Mouse (Mus musculus) CH12.LX (cell line): ENCODE results near the gene Gtsf1. TPM values are rescaled to one million over a fixed set of nuclear protein-coding genes. Genes with fewer than 3 reads are reported as not detected.
"Not testable (repeated sequence)": the region's sequence is repeated elsewhere in the genome, so short reads cannot be mapped to it uniquely, and the experiment has no call there.

Experiments
- DNase-seq: peaks from one replicate; pipeline ENCODE4 v3.0.0-alpha.2; 2013; ENCODE audit errors: extremely low read depth
- H3K27ac ChIP-seq: 2 replicates; pipeline ENCODE4 v1.5.1; 2012; ENCODE audit warnings: low read depth, mild to moderate bottlenecking, control low read depth, moderate library complexity; ENCODE audit not compliant: insufficient read depth
- H3K27me3 ChIP-seq: replicated peaks from 2 replicates; pipeline ENCODE3; 2012; ENCODE audit warnings: inconsistent platforms
- H3K36me3 ChIP-seq, 2 experiments: replicated peaks in 1 of 2; 2 replicates each; pipeline versions ENCODE3 to v1.6.1; 2012; ENCODE audit warnings: inconsistent platforms in 1 of 2, low read length in 1 of 2, mild to moderate bottlenecking in 1 of 2, mixed read lengths in 1 of 2, moderate library complexity in 1 of 2; ENCODE audit not compliant: control insufficient read depth in 1 of 2, insufficient read depth in 1 of 2
- H3K4me1 ChIP-seq, 2 experiments: 2 replicates each; pipeline ENCODE4 v1.6.1; 2012; ENCODE audit warnings: inconsistent platforms in 1 of 2, moderate library complexity in 1 of 2; ENCODE audit not compliant: insufficient read depth in 2 of 2, control insufficient read depth in 1 of 2
- H3K4me2 ChIP-seq: 2 replicates; pipeline ENCODE4 v1.6.1; 2012; ENCODE audit warnings: low read depth, mild to moderate bottlenecking, control low read depth; ENCODE audit not compliant: poor library complexity, insufficient read depth, severe bottlenecking
- H3K4me3 ChIP-seq, 3 experiments: fragments of 150-350 bp in 1 of 3; sonication (generic) in 1 of 3; replicated peaks in 1 of 3; 2 replicates each; pipeline versions ENCODE3 to v1.5.1; 2011 to 2012; ENCODE audit warnings: low read depth in 2 of 3, low read length in 2 of 3, mild to moderate bottlenecking in 2 of 3, moderate library complexity in 2 of 3, control low read depth in 1 of 3, improper control_type of control experiment in 1 of 3, inconsistent platforms in 1 of 3, mixed read lengths in 1 of 3; ENCODE audit not compliant: poor library complexity in 1 of 3
- H3K79me2 ChIP-seq: replicated peaks from 2 replicates; pipeline ENCODE4 v1.6.1; 2012; ENCODE audit warnings: mild to moderate bottlenecking, moderate library complexity; ENCODE audit not compliant: control insufficient read depth, poor library complexity, insufficient read depth, severe bottlenecking; ENCODE audit errors: extremely low read depth
- H3K9ac ChIP-seq: 2 replicates; pipeline ENCODE4 v1.6.1; 2012; ENCODE audit warnings: low read depth, mild to moderate bottlenecking, control low read depth, moderate library complexity; ENCODE audit not compliant: insufficient read depth
- H3K9me3 ChIP-seq: replicated peaks from 2 replicates; pipeline ENCODE3; 2012; ENCODE audit warnings: low read length, inconsistent platforms, mixed read lengths
- BHLHE40 ChIP-seq: IDR thresholded peaks from 2 replicates; pipeline ENCODE4 v1.6.1; 2011; ENCODE audit warnings: mild to moderate bottlenecking, low read depth, low read length, improper control_type of control experiment
- CTCF ChIP-seq, 2 experiments: IDR thresholded peaks in 1 of 2; conservative IDR thresholded peaks in 1 of 2; 2 replicates each; pipeline ENCODE4 v1.5.1; 2011 to 2012; ENCODE audit warnings: low read depth in 2 of 2, low read length in 2 of 2, improper control_type of control experiment in 1 of 2, inconsistent platforms in 1 of 2, mild to moderate bottlenecking in 1 of 2, moderate library complexity in 1 of 2
- E2F4 ChIP-seq: IDR thresholded peaks from 2 replicates; pipeline ENCODE4 v1.6.1; 2011; ENCODE audit warnings: low read depth, low read length, improper control_type of control experiment; ENCODE audit not compliant: insufficient replicate concordance
- EP300 ChIP-seq: IDR thresholded peaks from 2 replicates; pipeline ENCODE4 v1.6.1; 2011; ENCODE audit warnings: low read length, improper control_type of control experiment
- ETS1 ChIP-seq: conservative IDR thresholded peaks from 2 replicates; pipeline ENCODE4 v1.6.1; 2012; ENCODE audit warnings: low read depth, mild to moderate bottlenecking, inconsistent platforms, low read length, improper control_type of control experiment, moderate library complexity
- JUND ChIP-seq: conservative IDR thresholded peaks from 2 replicates; pipeline ENCODE4 v1.6.1; 2011; ENCODE audit warnings: low read depth, low read length, improper control_type of control experiment
- MAZ ChIP-seq: IDR thresholded peaks from 2 replicates; pipeline ENCODE4 v1.6.1; 2012; ENCODE audit warnings: low read depth, mild to moderate bottlenecking, inconsistent platforms, low read length, improper control_type of control experiment, moderate library complexity
- MXI1 ChIP-seq: IDR thresholded peaks from 2 replicates; pipeline ENCODE4 v1.6.1; 2011; ENCODE audit warnings: mild to moderate bottlenecking, low read depth, low read length, improper control_type of control experiment
- MYC ChIP-seq: IDR thresholded peaks from 2 replicates; pipeline ENCODE4 v1.6.1; 2011; ENCODE audit warnings: low read depth, mild to moderate bottlenecking, improper control_type of control experiment, low read length
- PAX5 ChIP-seq: IDR thresholded peaks from 2 replicates; pipeline ENCODE4 v1.6.1; 2012; ENCODE audit warnings: low read length, inconsistent platforms, mixed read lengths
- POLR2AphosphoS2 ChIP-seq: IDR thresholded peaks from 2 replicates; pipeline ENCODE4 v1.6.1; 2011; ENCODE audit warnings: low read depth, low read length, improper control_type of control experiment
- RCOR1 ChIP-seq: conservative IDR thresholded peaks from 2 replicates; pipeline ENCODE4 v1.6.1; 2012; ENCODE audit warnings: low read depth, mild to moderate bottlenecking, inconsistent platforms, low read length, improper control_type of control experiment
- SIN3A ChIP-seq: IDR thresholded peaks from 2 replicates; pipeline ENCODE4 v1.6.1; 2012; ENCODE audit warnings: low read length, improper control_type of control experiment, inconsistent platforms
- TBP ChIP-seq: conservative IDR thresholded peaks from 2 replicates; pipeline ENCODE4 v1.6.1; 2011; ENCODE audit warnings: low read depth, low read length, improper control_type of control experiment
- UBTF ChIP-seq: IDR thresholded peaks from 2 replicates; pipeline ENCODE4 v1.6.1; 2012; ENCODE audit warnings: low read depth, mild to moderate bottlenecking, inconsistent platforms, low read length, improper control_type of control experiment, moderate library complexity
- dilution Hi-C: fragments of 300-500 bp; cut with MboI; formaldehyde crosslinking; loops from 2 replicates; pipeline ENCODE4 v1.14.3; 2020; ENCODE audit warnings: low sequenced_read_pairs; ENCODE audit not compliant: extremely low pct_unique_long_range_greater_than_20kb, extremely low pct_ligation_motif_present
- in situ Hi-C: fragments of 300-500 bp; cut with MboI; formaldehyde crosslinking; loops from 3 replicates; pipeline ENCODE4 v1.14.3; 2019; ENCODE audit warnings: low sequenced_read_pairs, low pct_ligation_motif_present, low pct_unique_long_range_greater_than_20kb, mixed read lengths
- polyA plus RNA-seq: library from polyadenylated mRNA; unstranded; fragments of >175 nt; gene quantifications from 2 replicates; pipeline ENCODE4 v1.2.1, GENCODE M21; 2012; ENCODE audit warnings: low read depth; ENCODE audit not compliant: insufficient read length
- total RNA-seq, 2 experiments: library from RNA; depleted of rRNA; stranded (reverse); fragments of 300-350 nt in 1 of 2; fragments of >200 nt in 1 of 2; gene quantifications; 2 replicates each; pipeline ENCODE4 v1.2.3; 2012 to 2014

Gene Gtsf1
- total and polyA plus RNA-seq, 3 experiments = not detected

GRCm38 (mm10) chr15:103405586-103405985 is 24.7 kb downstream of the Gtsf1 start:
- H3K9ac ChIP-seq, H3K27ac ChIP-seq, H3K4me3 ChIP-seq, H3K4me2 ChIP-seq, H3K36me3 ChIP-seq, H3K9me3 ChIP-seq, H3K27me3 ChIP-seq, DNase-seq, H3K79me2 ChIP-seq, H3K4me1 ChIP-seq, dilution Hi-C loops, in situ Hi-C loops: not testable (repeated sequence)
- TF ChIP-seq TBP (peak; percentile 55; the same call in 1 of the 2 replicates), CTCF (conservative IDR thresholded peaks at IDR 0.05 in 1 of 2, IDR thresholded peaks at IDR 0.05 in 1 of 2; ENCODE audit: low read depth in 2 of 2, low read length in 2 of 2) (0 out of 4 replicates have a peak, but pooled peaks of 1 of the 2 experiments have one; percentile 4)

GRCm38 (mm10) chr15:103401361-103401760 is 28.9 kb downstream of the Gtsf1 start:
- Histone ChIP-seq H3K27me3 (peaks cover 6% of the 10 kb centered on the region), H3K4me1 (no peaks in the 10 kb centered on the region), H3K4me3 (no peak overlapping the region), H3K9ac (no peak overlapping the region), H3K4me2 (no peak overlapping the region), H3K27ac (no peak overlapping the region), H3K79me2 (no peaks in the 10 kb centered on the region), H3K36me3 (no peaks in the 10 kb centered on the region), H3K9me3 (no peaks in the 10 kb centered on the region)
- DNase-seq = no peak
- in situ Hi-C loops (no loop called here), dilution Hi-C loops (no loop called here)
- no peak for TF ChIP-seq RCOR1
- no peak for TF ChIP-seq MAZ
- no peak for TF ChIP-seq POLR2AphosphoS2
- TF ChIP-seq E2F4 = no peak
- no peak for TF ChIP-seq PAX5
- TF ChIP-seq JUND = no peak
- no peak for TF ChIP-seq EP300
- TF ChIP-seq UBTF = no peak
- TF ChIP-seq SIN3A = no peak
- no peak for TF ChIP-seq MYC
- TF ChIP-seq BHLHE40 = no peak
- TF ChIP-seq MXI1 = no peak

GRCm38 (mm10) chr15:103393577-103393976 is 36.7 kb downstream of the Gtsf1 start:
- no peak for DNase-seq
- Histone ChIP-seq H3K4me2 (no peak overlapping the region), H3K27me3 (no peaks in the 10 kb centered on the region), H3K27ac (no peak overlapping the region), H3K9ac (no peak overlapping the region), H3K79me2 (no peaks in the 10 kb centered on the region), H3K36me3 (no peaks in the 10 kb centered on the region), H3K4me3 (no peak overlapping the region), H3K4me1 (no peaks in the 10 kb centered on the region), H3K9me3 (no peaks in the 10 kb centered on the region)
- in situ Hi-C loops (no loop called here), dilution Hi-C loops (no loop called here)
- TF ChIP-seq POLR2AphosphoS2 = no peak
- peak; percentile 32; the same call in 1 of the 2 replicates for TF ChIP-seq ETS1
